Mouse (Mus musculus) midbrain, embryonic 10.5 days (tissue): ENCODE measurements around the gene Ankrd12. TPM values are rescaled to one million over a fixed set of nuclear protein-coding genes. Genes with fewer than 3 reads are reported as not detected.
"Not testable (repeated sequence)": the region's sequence is repeated elsewhere in the genome, so short reads cannot be mapped to it uniquely, and the experiment has no call there.

ENCODE experiments used
- DNase-seq: peaks from one replicate; pipeline ENCODE4 v3.0.0-alpha.2; 2017; ENCODE audit warnings: low spot score
- H3K27ac ChIP-seq: fragments of 300-500 bp; sonication (generic); replicated peaks from 2 replicates; pipeline ENCODE4 v1.5.1; 2016; ENCODE audit warnings: mild to moderate bottlenecking
- H3K27me3 ChIP-seq: fragments of 300-500 bp; sonication (generic); 2 replicates; pipeline ENCODE4 v1.6.1; 2016; ENCODE audit warnings: low read depth, mild to moderate bottlenecking; ENCODE audit not compliant: poor library complexity, severe bottlenecking
- H3K36me3 ChIP-seq: fragments of 300-500 bp; sonication (generic); 2 replicates; pipeline ENCODE4 v1.6.1; 2016; ENCODE audit warnings: mild to moderate bottlenecking, moderate library complexity
- H3K4me1 ChIP-seq: fragments of 300-500 bp; sonication (generic); 2 replicates; pipeline ENCODE4 v1.6.1; 2016
- H3K4me3 ChIP-seq: fragments of 300-500 bp; sonication (generic); 2 replicates; pipeline ENCODE4 v1.5.1; 2016; ENCODE audit warnings: mild to moderate bottlenecking, moderate library complexity
- H3K9me3 ChIP-seq: fragments of 300-500 bp; sonication (generic); replicated peaks from 2 replicates; pipeline ENCODE4 v1.6.1; 2016; ENCODE audit warnings: mild to moderate bottlenecking
- WGBS: fragments of 180-500 bp; shearing (Covaris S2); methylation state at CpG from one replicate; pipeline ENCODE4 v1.1.7; 2016; 5-methylcytosine and 5-hydroxymethylcytosine counted together
- polyA plus RNA-seq: library from polyadenylated mRNA; unstranded; fragments of >200 nt; fragmentation: Nextera tagmentation; extraction: Ambion mirVana; gene quantifications from 2 replicates; pipeline ENCODE4 v1.2.1, GENCODE M21; 2016

The Ankrd12 gene
- polyA plus RNA-seq, 1 experiment from 2014 or later, result 13.8 TPM

GRCm38 (mm10) chr17:66024211-66024610 is 52.7 kb downstream of the Ankrd12 start:
- no peaks in the 10 kb centered on the region for H3K4me1 ChIP-seq
- H3K9me3 ChIP-seq, result no peaks in the 10 kb centered on the region
- no peak overlapping the region for H3K27ac ChIP-seq
- H3K4me3 ChIP-seq, result no peak overlapping the region
- peaks cover 25% of the 10 kb centered on the region for H3K36me3 ChIP-seq
- no peak for DNase-seq
- 96% methylated on average over 7 of the region's 7 CpGs for WGBS
- no peaks in the 10 kb centered on the region for H3K27me3 ChIP-seq

- DNase-seq, result no peak
- no peaks in the 10 kb centered on the region for H3K27me3 ChIP-seq
- WGBS, result 73% methylated on average over 2 of the region's 2 CpGs
- no peak overlapping the region for H3K27ac ChIP-seq
- H3K9me3 ChIP-seq, result no peaks in the 10 kb centered on the region
- 0 out of 2 replicates have a peak, but pooled peaks cover 3% of the 10 kb centered on the region for H3K4me1 ChIP-seq
- H3K4me3 ChIP-seq, result no peak overlapping the region
- no peaks in the 10 kb centered on the region for H3K36me3 ChIP-seq
These were observed 65.1 kb downstream of the Ankrd12 start for GRCm38 (mm10) chr17:66011790-66012189.

- Histone ChIP-seq H3K4me3 (no peak overlapping the region), H3K27me3 (no peaks in the 10 kb centered on the region), H3K27ac (no peak overlapping the region), H3K36me3 (no peaks in the 10 kb centered on the region), H3K9me3 (no peaks in the 10 kb centered on the region), H3K4me1 (0 out of 2 replicates have a peak, but pooled peaks cover 3% of the 10 kb centered on the region)
- 81% methylated on average over 5 of the region's 5 CpGs for WGBS
- no peak for DNase-seq
These were observed 69.0 kb downstream of the Ankrd12 start for GRCm38 (mm10) chr17:66007892-66008291.

- Histone ChIP-seq H3K36me3 (no peaks in the 10 kb centered on the region), H3K9me3 (no peaks in the 10 kb centered on the region), H3K27me3 (no peaks in the 10 kb centered on the region), H3K4me3 (no peak overlapping the region), H3K27ac (no peak overlapping the region), H3K4me1 (0 out of 2 replicates have a peak, but pooled peaks cover 3% of the 10 kb centered on the region)
- 87% methylated on average over 2 of the region's 2 CpGs for WGBS
- no peak for DNase-seq
These were observed 69.4 kb downstream of the Ankrd12 start for GRCm38 (mm10) chr17:66007473-66007872.

GRCm38 (mm10) chr17:65988151-65988820 is 88.6 kb downstream of the Ankrd12 start:
- H3K36me3 ChIP-seq, result no peaks in the 10 kb centered on the region
- H3K9me3 ChIP-seq, result no peaks in the 10 kb centered on the region
- H3K27me3 ChIP-seq, result no peaks in the 10 kb centered on the region
- H3K4me3 ChIP-seq, result no peak overlapping the region
- DNase-seq, result no peak
- no peaks in the 10 kb centered on the region for H3K4me1 ChIP-seq
- 88% methylated on average over 3 of the region's 3 CpGs for WGBS
- no peak overlapping the region for H3K27ac ChIP-seq

GRCm38 (mm10) chr17:65976720-65977119 is 100.2 kb downstream of the Ankrd12 start:
- not testable (repeated sequence) for H3K4me3 ChIP-seq, H3K27me3 ChIP-seq, H3K36me3 ChIP-seq, H3K4me1 ChIP-seq, H3K27ac ChIP-seq, H3K9me3 ChIP-seq, DNase-seq

- H3K4me3 ChIP-seq, result no peak overlapping the region
- no peaks in the 10 kb centered on the region for H3K9me3 ChIP-seq
- no peak for DNase-seq
- no peak overlapping the region for H3K27ac ChIP-seq
- no peaks in the 10 kb centered on the region for H3K4me1 ChIP-seq
- WGBS, result 67% methylated on average over 11 of the region's 11 CpGs
- H3K36me3 ChIP-seq, result no peaks in the 10 kb centered on the region
- H3K27me3 ChIP-seq, result no peaks in the 10 kb centered on the region
These were observed 109.1 kb downstream of the Ankrd12 start for GRCm38 (mm10) chr17:65967751-65968150.

GRCm38 (mm10) chr17:65962263-65962662 is 114.6 kb downstream of the Ankrd12 start:
- Histone ChIP-seq H3K36me3 (no peaks in the 10 kb centered on the region), H3K9me3 (no peaks in the 10 kb centered on the region), H3K4me1 (no peaks in the 10 kb centered on the region), H3K27ac (no peak overlapping the region), H3K4me3 (no peak overlapping the region), H3K27me3 (no peaks in the 10 kb centered on the region)
- no peak for DNase-seq
- 95% methylated on average over 2 of the region's 2 CpGs for WGBS

GRCm38 (mm10) chr17:65961606-65962136 is 115.2 kb downstream of the Ankrd12 start:
- DNase-seq, result no peak
- Histone ChIP-seq H3K9me3 (no peaks in the 10 kb centered on the region), H3K27ac (no peak overlapping the region), H3K4me3 (no peak overlapping the region), H3K36me3 (no peaks in the 10 kb centered on the region), H3K27me3 (no peaks in the 10 kb centered on the region), H3K4me1 (no peaks in the 10 kb centered on the region)
- 89% methylated on average over 2 of the region's 2 CpGs for WGBS

GRCm38 (mm10) chr17:65959011-65959410 is 117.9 kb downstream of the Ankrd12 start:
- Histone ChIP-seq H3K36me3 (no peaks in the 10 kb centered on the region), H3K9me3 (no peaks in the 10 kb centered on the region), H3K4me3 (no peak overlapping the region), H3K27me3 (no peaks in the 10 kb centered on the region), H3K4me1 (no peaks in the 10 kb centered on the region), H3K27ac (no peak overlapping the region)
- no peak for DNase-seq
- WGBS, result 85% methylated on average over 3 of the region's 3 CpGs

- no peaks in the 10 kb centered on the region for H3K4me1 ChIP-seq
- WGBS, result 76% methylated on average over 1 of the region's 1 CpGs
- no peaks in the 10 kb centered on the region for H3K36me3 ChIP-seq
- no peak for DNase-seq
- no peak overlapping the region for H3K27ac ChIP-seq
- H3K9me3 ChIP-seq, result no peaks in the 10 kb centered on the region
- no peaks in the 10 kb centered on the region for H3K27me3 ChIP-seq
- no peak overlapping the region for H3K4me3 ChIP-seq
These were observed 118.5 kb downstream of the Ankrd12 start for GRCm38 (mm10) chr17:65958366-65958765.

- Histone ChIP-seq H3K4me1 (no peaks in the 10 kb centered on the region), H3K36me3 (no peaks in the 10 kb centered on the region), H3K4me3 (no peak overlapping the region), H3K9me3 (no peaks in the 10 kb centered on the region), H3K27ac (no peak overlapping the region), H3K27me3 (no peaks in the 10 kb centered on the region)
- DNase-seq, result no peak
- 91% methylated on average over 8 of the region's 8 CpGs for WGBS
These were observed 119.0 kb downstream of the Ankrd12 start for GRCm38 (mm10) chr17:65957782-65958325.

GRCm38 (mm10) chr17:65956993-65957781 is 119.7 kb downstream of the Ankrd12 start:
- no peaks in the 10 kb centered on the region for H3K4me1 ChIP-seq
- H3K9me3 ChIP-seq, result no peaks in the 10 kb centered on the region
- no peaks in the 10 kb centered on the region for H3K27me3 ChIP-seq
- no peak overlapping the region for H3K4me3 ChIP-seq
- H3K27ac ChIP-seq, result no peak overlapping the region
- WGBS, result 90% methylated on average over 14 of the region's 14 CpGs
- no peak for DNase-seq
- no peaks in the 10 kb centered on the region for H3K36me3 ChIP-seq
